Mouse (Mus musculus): Measurements from ENCODE around the gene Hist1h3c. TPM values are rescaled to one million over a fixed set of nuclear protein-coding genes. Genes with fewer than 3 reads are reported as not detected.

Hist1h3c gene
- total RNA-seq, 2 experiments from 2014 or later = 162 to 207 TPM

DNA sequence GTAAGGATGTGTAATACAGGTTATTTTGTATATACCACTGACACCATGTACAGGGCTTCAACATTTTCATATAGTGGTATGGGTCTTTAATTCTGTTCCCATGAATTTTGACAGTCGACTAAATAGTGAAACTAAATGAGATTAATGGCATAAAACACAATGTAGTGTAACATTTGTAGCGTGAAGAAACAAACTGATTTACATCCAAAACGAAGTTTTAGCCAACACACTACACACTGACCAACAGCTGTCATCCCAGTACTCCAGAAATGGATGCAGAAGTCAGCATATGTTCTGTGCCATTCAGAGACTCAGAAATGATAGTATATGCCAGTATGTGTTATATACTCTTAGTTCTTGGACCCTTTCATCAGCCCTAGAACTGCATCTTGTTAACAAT lies 12.5 kb upstream of the Hist1h3c start:
- no peak for DNase-seq (ENCODE audit: low spot score in 2 of 2)

DNA sequence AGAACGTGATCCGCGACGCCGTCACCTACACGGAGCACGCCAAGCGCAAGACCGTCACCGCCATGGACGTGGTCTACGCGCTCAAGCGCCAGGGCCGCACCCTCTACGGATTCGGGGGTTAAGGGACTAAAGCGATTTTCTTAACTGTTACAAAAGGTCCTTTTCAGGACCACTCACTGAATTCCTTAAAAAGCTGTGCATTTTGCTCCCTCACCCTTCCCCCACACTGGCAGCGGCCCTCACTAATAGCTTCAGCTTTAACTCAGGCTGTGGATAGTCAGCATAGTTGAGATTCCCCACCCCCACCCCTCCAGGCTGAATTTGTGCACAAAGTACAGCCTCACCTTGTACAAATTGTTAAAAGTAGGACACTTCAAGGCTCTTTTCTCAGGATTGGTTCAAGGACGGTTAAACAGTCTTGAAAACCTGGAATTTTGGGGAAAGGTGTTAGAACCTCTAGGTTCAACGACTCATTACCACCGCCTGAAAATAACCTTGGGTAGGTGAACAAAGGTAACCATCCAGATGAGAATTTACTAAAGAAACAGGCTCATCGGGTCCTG lies 11.9 kb upstream of the Hist1h3c start:
- DNase-seq (ENCODE audit: low spot score in 2 of 2) = no peak

GRCm38 (mm10) chr13:23756790-23757189 lies 11.4 kb upstream of the Hist1h3c start, which contains the start of gene Hist1h4b:
Gene Hist1h4b, plus strand, starts transcription at chr13:23757013.
- peak; percentile 56 to 81 for DNase-seq (ENCODE audit: low spot score in 2 of 2)

GRCm38 (mm10) chr13:23755000-23755399 lies 9.6 kb upstream of the Hist1h3c start:
- DNase-seq (ENCODE audit: low spot score in 2 of 2) = no peak

GRCm38 (mm10) chr13:23753314-23754078 lies 8.1 kb upstream of the Hist1h3c start:
- no peak for DNase-seq (ENCODE audit: low spot score in 2 of 2)

DNA sequence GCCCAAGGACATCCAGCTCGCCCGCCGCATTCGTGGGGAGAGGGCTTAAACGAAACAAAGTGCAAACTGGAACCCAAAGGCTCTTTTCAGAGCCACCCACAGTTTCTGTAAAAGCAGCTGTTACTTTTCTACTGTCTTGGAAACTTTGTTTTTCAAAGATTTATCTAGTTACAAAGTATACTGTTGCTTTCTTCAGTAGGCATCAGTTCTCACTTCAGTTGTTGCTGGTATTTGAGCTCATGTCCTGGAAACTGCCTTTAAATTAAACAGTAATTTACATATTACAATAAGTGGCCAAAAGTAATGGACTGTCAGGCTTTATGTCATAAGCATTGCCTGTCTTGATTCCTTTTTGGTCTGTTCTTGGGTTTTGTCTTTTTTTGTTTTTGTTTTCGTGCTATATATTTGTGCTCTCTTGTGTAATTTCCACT lies 7.4 kb upstream of the Hist1h3c start:
- DNase-seq (ENCODE audit: low spot score in 2 of 2) = no peak

DNA sequence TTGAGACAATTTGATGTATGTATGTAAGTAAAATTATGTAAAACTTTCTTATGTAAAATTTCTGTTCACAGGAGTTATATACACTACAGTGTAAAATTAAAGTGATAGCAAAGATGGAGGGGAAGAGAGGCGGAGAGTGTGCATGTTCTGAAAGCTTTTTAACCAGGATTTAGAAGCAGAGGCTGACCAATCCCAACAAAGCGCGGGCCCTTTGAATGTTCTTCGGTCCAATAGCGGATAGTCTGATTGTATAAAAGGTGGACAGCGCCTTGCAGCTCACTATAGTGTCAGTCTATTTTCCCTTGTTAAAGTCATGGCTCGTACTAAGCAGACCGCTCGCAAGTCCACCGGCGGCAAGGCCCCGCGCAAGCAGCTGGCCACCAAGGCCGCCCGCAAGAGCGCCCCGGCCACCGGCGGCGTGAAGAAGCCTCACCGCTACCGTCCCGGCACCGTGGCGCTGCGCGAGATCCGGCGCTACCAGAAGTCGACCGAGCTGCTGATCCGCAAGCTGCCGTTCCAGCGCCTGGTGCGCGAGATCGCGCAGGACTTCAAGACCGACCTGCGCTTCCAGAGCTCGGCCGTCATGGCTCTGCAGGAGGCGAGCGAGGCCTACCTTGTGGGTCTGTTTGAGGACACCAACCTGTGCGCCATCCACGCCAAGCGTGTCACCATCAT lies 6.8 kb upstream of the Hist1h3c start, which contains the start of gene Hist1h3b:
Gene Hist1h3b (plus strand): TSS at position 201 of the 675 bp plus-strand sequence.
- DNase-seq (ENCODE audit: low spot score in 2 of 2) = peak; percentile 61 to 89

DNA sequence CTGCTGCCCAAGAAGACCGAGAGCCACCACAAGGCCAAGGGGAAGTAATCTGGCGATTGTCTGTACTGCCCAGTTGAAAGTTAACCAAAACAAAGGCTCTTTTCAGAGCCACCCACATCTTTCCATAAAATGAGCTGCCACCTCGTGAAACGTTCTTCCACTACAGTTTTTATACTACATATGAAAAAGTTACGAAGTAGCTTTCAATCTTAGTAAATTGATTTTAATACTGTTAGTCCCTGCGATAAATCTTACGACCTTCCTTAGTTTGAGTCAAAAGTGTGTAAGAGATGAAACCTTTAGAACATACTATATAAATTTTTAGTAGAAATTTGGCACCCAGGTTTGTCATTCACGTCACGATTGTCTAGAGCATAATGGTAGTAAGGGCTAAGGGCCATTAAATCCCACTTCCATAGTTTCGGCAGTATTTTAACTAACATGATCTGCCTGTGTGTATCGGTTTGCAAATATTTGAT lies 6.1 kb upstream of the Hist1h3c start:
- no peak for DNase-seq (ENCODE audit: low spot score in 2 of 2)

- DNase-seq (ENCODE audit: low spot score in 2 of 2) = peak in 1 of 2 experiments; percentile 46
These were observed 5.6 kb upstream of the Hist1h3c start, which contains the start of gene Hist1h2ab for GRCm38 (mm10) chr13:23750839-23751477. Gene Hist1h2ab, plus strand, starts transcription at chr13:23751126.

- DNase-seq (ENCODE audit: low spot score in 2 of 2) = no peak
These were observed 4.2 kb upstream of the Hist1h3c start for GRCm38 (mm10) chr13:23749563-23750121.

DNA sequence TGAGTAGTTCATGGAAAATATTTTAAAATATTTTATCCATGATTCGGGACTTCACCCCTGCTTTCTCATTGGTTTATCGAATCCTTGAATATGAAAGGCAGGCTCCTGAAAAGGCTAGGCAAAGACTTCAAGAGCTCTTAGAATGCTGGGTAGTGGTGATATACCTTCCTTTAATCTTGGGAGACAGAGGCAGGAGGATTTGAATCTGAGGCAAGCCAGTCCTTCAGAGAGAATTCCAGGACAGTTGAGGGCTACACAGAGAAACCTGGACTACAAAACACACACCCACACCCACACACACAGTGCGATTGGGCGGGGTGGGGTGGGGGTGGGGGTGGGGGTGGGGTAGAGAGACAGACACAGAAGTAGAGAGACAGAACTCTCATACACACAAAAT lies 2.5 kb upstream of the Hist1h3c start:
- no peak for DNase-seq (ENCODE audit: low spot score in 2 of 2)

GRCm38 (mm10) chr13:23747081-23747891 lies 1.9 kb upstream of the Hist1h3c start:
- no peak for DNase-seq (ENCODE audit: low spot score in 2 of 2)

DNA sequence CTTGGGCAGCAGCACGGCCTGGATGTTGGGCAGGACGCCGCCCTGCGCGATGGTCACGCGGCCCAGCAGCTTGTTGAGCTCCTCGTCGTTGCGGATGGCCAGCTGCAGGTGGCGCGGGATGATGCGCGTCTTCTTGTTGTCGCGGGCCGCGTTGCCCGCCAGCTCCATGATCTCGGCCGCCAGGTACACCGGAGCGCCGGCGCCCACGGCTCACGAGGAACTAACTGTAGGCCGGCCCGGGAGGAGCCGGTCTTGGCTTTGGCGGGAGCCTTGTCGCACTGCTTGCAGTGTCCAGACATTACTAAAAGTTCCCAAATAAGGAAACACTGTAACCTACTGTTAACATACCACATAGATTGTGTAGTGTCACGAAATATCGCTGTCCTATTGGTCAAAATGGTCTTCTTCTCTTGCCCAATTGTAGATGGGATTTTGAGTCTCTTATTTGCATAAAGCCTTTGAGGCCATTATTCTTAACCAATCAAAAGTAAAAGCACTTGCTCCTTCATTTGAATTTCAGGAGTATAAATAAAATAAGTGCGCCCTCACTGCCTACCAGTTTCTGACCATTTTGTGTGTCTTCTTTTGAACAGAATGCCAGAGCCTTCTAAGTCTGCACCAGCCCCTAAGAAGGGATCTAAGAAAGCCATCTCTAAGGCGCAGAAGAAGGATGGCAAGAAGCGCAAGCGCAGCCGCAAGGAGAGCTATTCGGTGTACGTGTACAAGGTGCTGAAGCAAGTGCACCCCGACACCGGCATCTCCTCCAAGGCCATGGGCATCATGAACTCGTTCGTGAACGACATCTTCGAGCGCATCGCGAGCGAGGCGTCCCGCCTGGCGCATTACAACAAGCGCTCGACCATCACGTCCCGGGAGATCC lies 1.0 kb upstream of the Hist1h3c start, which contains the start of gene Hist1h2bb:
Gene Hist1h2bb (plus strand): TSS at position 534 of the 880 bp plus-strand sequence.
- DNase-seq (ENCODE audit: low spot score in 2 of 2) = peak in 1 of 2 experiments; percentile 57

DNA sequence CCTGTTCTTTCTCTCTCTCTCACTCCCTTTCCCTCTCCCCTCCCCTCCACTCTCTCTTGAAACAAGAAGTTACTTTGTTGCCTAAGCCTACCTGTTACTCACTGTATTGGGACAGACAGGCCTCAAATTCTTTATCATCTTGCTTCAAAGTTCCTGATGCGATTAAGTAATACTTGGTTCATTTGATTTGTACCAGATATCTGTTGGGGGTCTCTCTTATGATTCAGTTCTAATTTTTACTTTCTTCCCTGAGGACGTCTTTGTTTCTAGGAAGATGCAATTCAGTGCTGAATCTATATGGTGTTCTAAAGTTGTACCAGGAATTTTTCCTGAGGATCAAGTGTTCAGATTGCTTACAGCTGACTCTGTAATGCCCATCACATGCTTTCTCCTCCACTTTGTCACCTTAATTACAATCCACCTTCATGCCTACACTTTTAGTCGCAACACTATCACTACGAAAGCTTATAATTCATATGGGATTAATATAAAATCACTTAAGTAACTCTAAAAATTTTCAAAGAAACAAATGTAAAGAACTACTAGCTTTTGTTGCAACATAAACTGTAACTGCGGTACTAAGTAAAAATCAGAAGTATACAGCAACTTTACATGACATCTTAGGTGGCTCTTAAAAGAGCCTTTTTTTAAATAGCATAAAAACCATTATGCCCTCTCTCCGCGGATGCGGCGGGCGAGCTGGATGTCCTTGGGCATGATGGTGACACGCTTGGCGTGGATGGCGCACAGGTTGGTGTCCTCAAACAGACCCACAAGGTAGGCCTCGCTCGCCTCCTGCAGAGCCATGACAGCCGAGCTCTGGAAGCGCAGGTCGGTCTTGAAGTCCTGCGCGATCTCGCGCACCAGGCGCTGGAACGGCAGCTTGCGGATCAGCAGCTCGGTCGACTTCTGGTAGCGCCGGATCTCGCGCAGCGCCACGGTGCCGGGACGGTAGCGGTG lies 701 bp downstream of the Hist1h3c start:
- no peak for DNase-seq (ENCODE audit: low spot score in 2 of 2)

- DNase-seq (ENCODE audit: low spot score in 2 of 2) = no peak
These were observed 1.4 kb downstream of the Hist1h3c start for GRCm38 (mm10) chr13:23743963-23744362.

- DNase-seq (ENCODE audit: low spot score in 2 of 2) = no peak
These were observed 2.2 kb downstream of the Hist1h3c start for GRCm38 (mm10) chr13:23743215-23743614.

DNA sequence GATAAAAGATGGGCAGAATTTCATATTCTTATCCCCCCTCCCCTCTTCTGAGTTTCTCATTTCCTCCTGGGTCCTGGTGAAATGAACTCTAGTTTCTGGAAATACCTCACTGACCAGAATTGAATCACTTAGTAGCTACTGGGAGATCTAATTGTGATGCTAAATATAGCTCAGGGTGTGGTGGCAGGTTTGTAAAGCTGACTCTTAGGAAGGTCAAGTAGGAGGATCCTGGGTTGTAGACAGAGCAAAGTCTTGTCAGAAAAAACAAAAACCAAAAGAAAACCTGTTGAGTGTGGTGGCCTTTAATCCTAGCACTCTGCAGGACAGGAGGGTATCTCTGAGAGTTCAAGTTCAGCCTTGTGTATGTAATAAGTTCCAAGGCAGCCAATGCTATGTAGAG lies 3.4 kb downstream of the Hist1h3c start:
- DNase-seq (ENCODE audit: low spot score in 2 of 2) = no peak

- no peak for DNase-seq (ENCODE audit: low spot score in 2 of 2)
These were observed 4.5 kb downstream of the Hist1h3c start for GRCm38 (mm10) chr13:23740910-23741309.
